Mouse (Mus musculus): ENCODE measurements around the gene Siah1a. TPM values are rescaled to one million over a fixed set of nuclear protein-coding genes. Genes with fewer than 3 reads are reported as not detected.

The Siah1a gene
- total and polyA plus RNA-seq, 2 experiments from 2014 or later = 31.0 to 40.4 TPM

DNA sequence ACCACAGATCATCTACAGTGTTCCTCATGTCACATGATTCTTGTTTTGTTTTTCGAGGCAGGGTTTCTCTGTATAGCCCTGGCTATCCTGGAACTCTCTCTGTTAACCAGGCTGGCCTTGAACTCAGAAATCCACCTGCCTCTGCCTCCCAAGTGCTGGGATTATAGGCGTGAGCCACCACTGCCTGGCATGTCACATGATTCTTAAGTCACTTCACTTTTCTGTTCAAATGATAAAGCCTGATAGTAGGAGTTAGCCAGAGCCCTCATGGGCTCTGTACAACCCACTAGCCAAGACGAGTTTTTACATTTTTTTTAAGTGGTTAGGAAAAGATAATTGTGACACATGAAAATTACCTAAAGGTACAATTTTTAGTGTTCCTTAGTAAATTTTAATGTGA lies 12.9 kb upstream of the Siah1a start:
- ATAC-seq (ENCODE audit: insufficient read depth, low read depth) (no peak), DNase-seq (ENCODE audit: low spot score) (no peak)
- 72% methylated on average over 3 of the region's 3 CpGs for WGBS
- no peaks in the 10 kb centered on the region for H3K9me3 ChIP-seq (replicated peaks; ENCODE audit: control insufficient read depth, low read length)
- H3K4me1 ChIP-seq (ENCODE audit: control insufficient read depth, insufficient read depth) = 0 out of 2 replicates have a peak, but pooled peaks cover 6% of the 10 kb centered on the region
- no peak overlapping the region for H3K9ac ChIP-seq (replicated peaks; ENCODE audit: low read depth, low read length)
- H3K4me2 ChIP-seq (ENCODE audit: low read depth, low read length) = no peak overlapping the region
- H3K36me3 ChIP-seq (replicated peaks; ENCODE audit: control insufficient read depth, insufficient read depth, low read length) = no peaks in the 10 kb centered on the region
- no peaks in the 10 kb centered on the region for H3K27me3 ChIP-seq (ENCODE audit: control insufficient read depth, insufficient read depth, low read length)
- no peak overlapping the region for H3K4me3 ChIP-seq (ENCODE audit: low read depth, low read length)
- no peak overlapping the region for H3K27ac ChIP-seq (ENCODE audit: low read depth)
- no peak for TF ChIP-seq EP300 (IDR thresholded peaks at IDR 0.05; ENCODE audit: low read depth)
- TF ChIP-seq CTCF (IDR thresholded peaks at IDR 0.05; ENCODE audit: low read depth) = no peak

DNA sequence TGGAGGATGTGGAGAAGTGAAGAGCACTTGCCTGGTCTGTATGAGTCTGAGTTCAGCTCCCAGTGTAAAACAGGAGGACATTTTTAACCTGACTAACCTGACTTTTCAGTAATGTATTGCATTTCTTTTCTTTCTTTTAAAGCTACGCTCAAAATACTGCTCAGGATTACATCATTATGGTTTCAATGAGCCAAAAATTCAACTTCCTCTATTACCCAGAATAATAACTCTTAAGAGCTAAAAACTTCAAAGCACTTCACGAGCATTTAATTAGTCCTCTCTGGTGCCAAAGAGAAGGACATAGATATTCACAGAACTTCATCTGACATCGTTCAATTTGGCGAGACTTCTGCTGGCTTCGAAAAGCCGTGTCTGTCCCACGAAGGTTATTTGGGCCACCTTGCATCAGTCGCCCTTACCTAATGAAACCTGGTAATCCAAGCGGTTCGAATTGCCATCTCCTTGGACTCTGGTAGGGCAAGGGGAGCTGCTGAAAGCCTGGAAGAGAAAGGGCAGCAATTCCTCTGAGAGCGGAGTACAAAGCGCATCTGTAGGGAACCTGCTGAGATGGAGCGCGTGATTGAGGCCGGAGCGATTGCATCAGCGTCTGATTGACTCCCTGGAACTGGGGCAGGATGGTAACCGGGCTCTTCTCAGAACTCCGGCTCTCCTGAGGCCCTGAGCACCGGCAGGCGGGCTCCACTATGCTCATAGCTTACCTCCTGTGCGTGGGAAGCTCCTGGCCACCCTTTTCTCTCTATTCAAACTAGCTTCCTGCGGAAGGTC lies 11.4 kb upstream of the Siah1a start:
- DNase-seq (ENCODE audit: low spot score) = no peak
- peak; percentile 33; the same call in 1 of the 2 replicates for ATAC-seq (ENCODE audit: insufficient read depth, low read depth)
- H3K9ac ChIP-seq (replicated peaks; ENCODE audit: low read depth, low read length) = no peak overlapping the region
- no peak overlapping the region for H3K4me3 ChIP-seq (ENCODE audit: low read depth, low read length)
- H3K27ac ChIP-seq (ENCODE audit: low read depth) = peak overlapping the region; percentile 21; the same call in 1 of the 2 replicates
- no peaks in the 10 kb centered on the region for H3K27me3 ChIP-seq (ENCODE audit: control insufficient read depth, insufficient read depth, low read length)
- no peaks in the 10 kb centered on the region for H3K9me3 ChIP-seq (replicated peaks; ENCODE audit: control insufficient read depth, low read length)
- H3K36me3 ChIP-seq (replicated peaks; ENCODE audit: control insufficient read depth, insufficient read depth, low read length) = no peaks in the 10 kb centered on the region
- 0 out of 2 replicates have a peak, but pooled peaks cover 6% of the 10 kb centered on the region for H3K4me1 ChIP-seq (ENCODE audit: control insufficient read depth, insufficient read depth)
- peak overlapping the region; percentile 27 for H3K4me2 ChIP-seq (ENCODE audit: low read depth, low read length)
- WGBS = 34% methylated on average over 23 of the region's 23 CpGs
- TF ChIP-seq EP300 (IDR thresholded peaks at IDR 0.05; ENCODE audit: low read depth) = 0 out of 2 replicates have a peak, but pooled peaks have one; percentile 52
- TF ChIP-seq CTCF (IDR thresholded peaks at IDR 0.05; ENCODE audit: low read depth) = no peak

DNA sequence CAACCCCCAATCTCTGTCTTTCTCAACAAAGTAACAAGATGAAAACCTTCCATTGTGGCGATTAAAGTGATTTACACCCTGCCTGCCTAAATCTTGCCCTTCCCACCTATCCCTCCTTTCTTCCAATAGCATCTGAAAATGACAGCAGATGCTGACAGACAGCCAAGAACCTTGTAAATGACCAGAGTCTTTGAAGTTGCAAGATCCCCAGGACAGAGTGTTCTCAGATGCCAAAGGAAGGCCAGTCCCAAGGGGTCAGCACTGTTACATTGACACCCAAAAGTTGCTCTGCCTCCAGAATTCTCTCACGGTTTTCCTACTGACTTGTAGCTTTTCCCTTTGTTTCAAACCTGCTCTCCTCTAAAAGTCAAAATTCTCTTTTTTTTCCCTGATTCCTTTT lies 4.1 kb upstream of the Siah1a start:
- H3K27me3 ChIP-seq (ENCODE audit: control insufficient read depth, insufficient read depth, low read length) = no peaks in the 10 kb centered on the region
- ATAC-seq (ENCODE audit: insufficient read depth, low read depth) (no peak), DNase-seq (ENCODE audit: low spot score) (no peak)
- H3K4me2 ChIP-seq (ENCODE audit: low read depth, low read length) = no peak overlapping the region
- no peak overlapping the region for H3K4me3 ChIP-seq (ENCODE audit: low read depth, low read length)
- WGBS = 35% methylated on average over 2 of the region's 2 CpGs
- peaks cover 8% of the 10 kb centered on the region; the same call in 1 of the 2 replicates for H3K4me1 ChIP-seq (ENCODE audit: control insufficient read depth, insufficient read depth)
- no peak overlapping the region for H3K9ac ChIP-seq (replicated peaks; ENCODE audit: low read depth, low read length)
- H3K27ac ChIP-seq (ENCODE audit: low read depth) = no peak overlapping the region
- H3K36me3 ChIP-seq (replicated peaks; ENCODE audit: control insufficient read depth, insufficient read depth, low read length) = no peaks in the 10 kb centered on the region
- TF ChIP-seq CTCF (IDR thresholded peaks at IDR 0.05; ENCODE audit: low read depth) (no peak), EP300 (IDR thresholded peaks at IDR 0.05; ENCODE audit: low read depth) (no peak)
- no peaks in the 10 kb centered on the region for H3K9me3 ChIP-seq (replicated peaks; ENCODE audit: control insufficient read depth, low read length)

DNA sequence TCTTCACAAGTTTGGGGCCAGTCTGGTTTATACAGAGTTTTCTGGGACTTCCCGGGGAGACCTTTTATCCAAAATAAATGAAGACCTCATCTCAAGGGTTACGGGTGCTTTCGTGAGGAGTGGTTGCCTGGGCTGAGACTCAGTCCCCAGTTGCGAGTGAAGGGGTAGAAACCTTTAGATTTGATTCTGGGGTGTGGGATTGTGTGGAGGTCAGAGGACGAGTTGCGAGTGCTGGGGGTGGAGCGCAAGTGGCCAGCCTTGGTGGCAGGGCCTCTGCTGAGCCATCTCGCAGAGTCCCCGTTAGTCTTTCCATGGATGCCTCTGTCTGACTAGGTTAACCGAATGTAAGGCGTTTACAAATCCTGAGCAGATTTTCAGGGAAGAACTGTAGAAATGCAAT lies 777 bp upstream of the Siah1a start:
- Histone ChIP-seq H3K9me3 (replicated peaks; ENCODE audit: control insufficient read depth, low read length) (no peaks in the 10 kb centered on the region), H3K27ac (ENCODE audit: low read depth) (peak overlapping the region; percentile 95; the same call in 1 of the 2 replicates), H3K4me2 (ENCODE audit: low read depth, low read length) (peak overlapping the region; percentile 84), H3K36me3 (replicated peaks; ENCODE audit: control insufficient read depth, insufficient read depth, low read length) (no peaks in the 10 kb centered on the region), H3K4me1 (ENCODE audit: control insufficient read depth, insufficient read depth) (peaks cover 36% of the 10 kb centered on the region), H3K27me3 (ENCODE audit: control insufficient read depth, insufficient read depth, low read length) (no peaks in the 10 kb centered on the region), H3K9ac (replicated peaks; ENCODE audit: low read depth, low read length) (peak overlapping the region; percentile 97), H3K4me3 (ENCODE audit: low read depth, low read length) (peak overlapping the region; percentile 86)
- 2% methylated on average over 11 of the region's 11 CpGs for WGBS
- ATAC-seq (ENCODE audit: insufficient read depth, low read depth) (peak; percentile 7; the same call in 1 of the 2 replicates), DNase-seq (ENCODE audit: low spot score) (no peak)
- no peak for TF ChIP-seq EP300 (IDR thresholded peaks at IDR 0.05; ENCODE audit: low read depth)
- TF ChIP-seq CTCF (IDR thresholded peaks at IDR 0.05; ENCODE audit: low read depth) = no peak

DNA sequence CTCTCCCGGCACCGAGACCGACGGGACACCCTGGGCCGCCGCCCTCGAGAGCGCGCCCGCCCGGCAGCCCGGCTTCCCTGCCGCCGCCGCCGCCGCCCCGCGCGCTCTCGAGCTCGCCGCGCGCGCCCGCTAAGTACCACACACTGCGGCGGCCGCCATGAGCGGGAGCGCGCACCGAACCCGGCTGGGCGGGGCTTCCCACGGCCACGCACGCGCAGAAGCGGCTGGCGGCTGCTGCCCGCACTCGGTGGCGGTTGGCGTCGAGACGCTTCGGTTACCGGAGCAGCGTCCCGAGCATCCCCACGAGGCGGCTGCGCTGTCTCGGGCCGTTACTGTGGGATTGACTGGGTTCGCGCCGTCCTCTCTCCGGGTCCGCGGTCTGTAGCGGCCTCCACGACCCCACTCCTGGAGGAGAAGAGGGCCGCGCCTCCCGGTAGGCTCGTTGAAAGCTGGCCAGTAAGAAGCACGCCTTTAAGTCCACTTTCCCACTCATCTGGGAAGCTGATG lies 254 bp upstream of the Siah1a start:
- peaks cover 41% of the 10 kb centered on the region for H3K4me1 ChIP-seq (ENCODE audit: control insufficient read depth, insufficient read depth)
- WGBS = under 1% methylated on average over 28 of the region's 70 CpGs
- H3K4me3 ChIP-seq (ENCODE audit: low read depth, low read length) = peak overlapping the region; percentile 86
- H3K27ac ChIP-seq (ENCODE audit: low read depth) = peak overlapping the region; percentile 95
- H3K27me3 ChIP-seq (ENCODE audit: control insufficient read depth, insufficient read depth, low read length) = no peaks in the 10 kb centered on the region
- H3K9me3 ChIP-seq (replicated peaks; ENCODE audit: control insufficient read depth, low read length) = no peaks in the 10 kb centered on the region
- no peaks in the 10 kb centered on the region for H3K36me3 ChIP-seq (replicated peaks; ENCODE audit: control insufficient read depth, insufficient read depth, low read length)
- peak overlapping the region; percentile 84 for H3K4me2 ChIP-seq (ENCODE audit: low read depth, low read length)
- peak; percentile 78 for DNase-seq (ENCODE audit: low spot score)
- TF ChIP-seq CTCF (IDR thresholded peaks at IDR 0.05; ENCODE audit: low read depth) (no peak), EP300 (IDR thresholded peaks at IDR 0.05; ENCODE audit: low read depth) (no peak)
- peak; percentile 89 for ATAC-seq (ENCODE audit: insufficient read depth, low read depth)
- H3K9ac ChIP-seq (replicated peaks; ENCODE audit: low read depth, low read length) = peak overlapping the region; percentile 97
